Mouse (Mus musculus) lung, adult 2 months (tissue): ENCODE measurements around the gene Coro6.

Source experiments
- CTCF ChIP-seq: fragments of 200-500 bp; IDR thresholded peaks from 2 replicates; pipeline ENCODE4 v1.5.1; 2011; ENCODE audit warnings: mild to moderate bottlenecking, low read length, control low read depth; ENCODE audit not compliant: insufficient read depth
- POLR2A ChIP-seq: fragments of 200-500 bp; IDR thresholded peaks from 2 replicates; pipeline ENCODE4 v1.6.1; 2011; ENCODE audit warnings: low read depth, mild to moderate bottlenecking, control low read depth, low read length, borderline replicate concordance; ENCODE audit errors: extremely low read depth

GRCm38 (mm10) chr11:77497851-77498250 lies 35.6 kb downstream of the Coro6 start:
- TF ChIP-seq CTCF, result no peak
- TF ChIP-seq POLR2A, result no peak
